Comparison of ENCODE assay signal across 16 mouse cellular contexts in the genomic region with DNA sequence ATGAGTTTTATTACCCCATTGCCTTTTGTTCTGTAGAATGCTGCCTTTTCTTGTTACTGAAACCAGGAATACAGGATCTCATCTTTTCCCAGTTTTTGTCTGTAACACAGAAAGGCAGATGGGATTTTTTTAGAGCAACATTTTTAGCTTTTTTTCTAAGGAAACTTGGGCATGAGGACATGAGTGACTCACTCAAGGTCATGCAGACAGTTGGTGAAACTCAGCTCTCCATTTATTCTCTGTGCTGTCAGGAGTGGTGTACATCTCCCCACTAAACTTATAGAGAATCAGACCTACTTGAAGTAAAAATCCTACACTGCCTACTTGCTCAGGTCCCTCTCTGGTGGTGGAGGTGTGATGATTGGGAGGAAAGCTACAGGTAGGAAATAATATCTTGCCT.
"Had no signal": no experiment of that assay in that cellular context is flagged by ENCODE, and none has a peak within 500 bp of the region (broad histone marks: within the 10 kb centered on the region; RNA-seq: fewer than 3 reads in every experiment).

No protein-coding gene starts in this region.

- ATAC-seq: hindbrain, postnatal 0 days; intestine, embryonic 16.5 days; liver, embryonic 12.5 days had no signal

- DNase-seq: gastrocnemius, postnatal 14 days; gastrocnemius, postnatal 36 days; heart, adult 18-20 months; heart, postnatal 14 days; heart, postnatal 36 days; kidney, adult 11 months; kidney, adult 2 months; kidney, adult 9 months; kidney, postnatal 14 days; kidney, postnatal 36 days; layer of hippocampus, adult 9-11 months; layer of hippocampus, postnatal 36 days; left cerebral cortex, postnatal 4 days had no signal
